Mouse (Mus musculus) E14TG2a.4 (cell line): ENCODE data around the gene Plekhg1.

ENCODE experiments used
- H3K27me3 ChIP-seq: 2 replicates; pipeline ENCODE4 v1.6.1; 2014; ENCODE audit warnings: low read length, control low read depth; ENCODE audit not compliant: insufficient read depth
- H3K36me3 ChIP-seq: 2 replicates; pipeline ENCODE4 v1.6.1; 2014; ENCODE audit warnings: low read length, control low read depth; ENCODE audit not compliant: insufficient read depth
- H3K4me1 ChIP-seq: replicated peaks from 2 replicates; pipeline ENCODE4 v1.6.1; 2014; ENCODE audit warnings: low read depth, low read length, control low read depth
- H3K4me3 ChIP-seq: replicated peaks from 2 replicates; pipeline ENCODE4 v1.5.1; 2014; ENCODE audit warnings: mild to moderate bottlenecking, low read length
- H3K9me3 ChIP-seq: 2 replicates; pipeline ENCODE4 v1.6.1; 2014; ENCODE audit warnings: low read length, control low read depth
- CTCF ChIP-seq: conservative IDR thresholded peaks from 2 replicates; pipeline ENCODE4 v1.5.1; 2014; ENCODE audit warnings: low read length
- NANOG ChIP-seq: IDR thresholded peaks from 2 replicates; pipeline ENCODE4 v1.6.1; 2014; ENCODE audit warnings: borderline replicate concordance, low read length, mixed read lengths
- POU5F1 ChIP-seq: IDR thresholded peaks from 2 replicates; pipeline ENCODE4 v1.6.1; 2014; ENCODE audit warnings: low read length, borderline replicate concordance

Plekhg1 gene

DNA sequence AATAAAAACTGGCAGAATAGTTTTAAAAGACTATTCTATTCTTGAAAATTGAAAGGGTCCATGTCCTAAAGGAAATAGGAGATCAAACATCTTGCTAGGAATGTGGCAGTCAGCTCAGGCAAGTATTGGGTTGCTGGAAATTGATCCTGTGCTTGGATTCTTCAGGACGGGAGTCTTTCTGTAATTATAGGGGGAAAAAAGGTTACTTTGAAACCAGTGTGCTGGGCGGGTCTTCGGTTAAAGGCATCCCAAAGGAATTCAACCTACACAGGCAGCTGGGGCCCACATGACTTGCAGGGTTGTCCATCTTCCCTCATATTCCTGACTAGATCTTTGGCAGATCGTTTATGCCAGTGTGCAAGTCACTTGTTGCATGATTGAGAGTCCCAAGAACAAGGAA is 9.8 kb upstream of the Plekhg1 start:
- TF ChIP-seq CTCF (no peak), NANOG (no peak), POU5F1 (no peak)

DNA sequence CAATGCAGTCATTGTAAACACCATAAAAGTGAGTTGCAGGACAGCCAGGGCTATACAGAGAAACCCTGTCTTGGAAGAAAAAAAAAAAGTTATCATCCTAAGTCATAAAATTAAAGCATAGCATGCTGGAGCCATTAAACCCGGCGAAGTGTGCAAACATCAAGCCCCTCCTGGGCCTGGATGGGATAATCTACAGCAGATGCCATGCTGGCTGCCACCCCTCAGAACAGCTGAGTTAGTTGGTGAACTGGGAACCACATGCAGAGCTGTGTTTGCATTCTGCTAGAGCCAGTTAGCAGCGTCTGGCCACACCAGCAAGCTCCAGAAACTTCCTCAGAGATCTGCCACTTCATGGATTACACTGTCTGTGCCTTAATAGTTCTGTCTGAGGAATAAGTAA is 3.1 kb upstream of the Plekhg1 start:
- peaks cover 34% of the 10 kb centered on the region for H3K27me3 ChIP-seq
- H3K36me3 ChIP-seq, result no peaks in the 10 kb centered on the region
- no peaks in the 10 kb centered on the region for H3K9me3 ChIP-seq
- no peak overlapping the region for H3K4me3 ChIP-seq
- TF ChIP-seq NANOG, result no peak
- H3K4me1 ChIP-seq, result peaks cover 10% of the 10 kb centered on the region

More for the DNA sequence above, 9.8 kb upstream of the Plekhg1 start:
- Histone ChIP-seq H3K4me3 (no peak overlapping the region), H3K36me3 (no peaks in the 10 kb centered on the region), H3K27me3 (no peaks in the 10 kb centered on the region), H3K4me1 (0 out of 2 replicates have a peak, but pooled peaks cover 11% of the 10 kb centered on the region), H3K9me3 (peaks cover 42% of the 10 kb centered on the region)

DNA sequence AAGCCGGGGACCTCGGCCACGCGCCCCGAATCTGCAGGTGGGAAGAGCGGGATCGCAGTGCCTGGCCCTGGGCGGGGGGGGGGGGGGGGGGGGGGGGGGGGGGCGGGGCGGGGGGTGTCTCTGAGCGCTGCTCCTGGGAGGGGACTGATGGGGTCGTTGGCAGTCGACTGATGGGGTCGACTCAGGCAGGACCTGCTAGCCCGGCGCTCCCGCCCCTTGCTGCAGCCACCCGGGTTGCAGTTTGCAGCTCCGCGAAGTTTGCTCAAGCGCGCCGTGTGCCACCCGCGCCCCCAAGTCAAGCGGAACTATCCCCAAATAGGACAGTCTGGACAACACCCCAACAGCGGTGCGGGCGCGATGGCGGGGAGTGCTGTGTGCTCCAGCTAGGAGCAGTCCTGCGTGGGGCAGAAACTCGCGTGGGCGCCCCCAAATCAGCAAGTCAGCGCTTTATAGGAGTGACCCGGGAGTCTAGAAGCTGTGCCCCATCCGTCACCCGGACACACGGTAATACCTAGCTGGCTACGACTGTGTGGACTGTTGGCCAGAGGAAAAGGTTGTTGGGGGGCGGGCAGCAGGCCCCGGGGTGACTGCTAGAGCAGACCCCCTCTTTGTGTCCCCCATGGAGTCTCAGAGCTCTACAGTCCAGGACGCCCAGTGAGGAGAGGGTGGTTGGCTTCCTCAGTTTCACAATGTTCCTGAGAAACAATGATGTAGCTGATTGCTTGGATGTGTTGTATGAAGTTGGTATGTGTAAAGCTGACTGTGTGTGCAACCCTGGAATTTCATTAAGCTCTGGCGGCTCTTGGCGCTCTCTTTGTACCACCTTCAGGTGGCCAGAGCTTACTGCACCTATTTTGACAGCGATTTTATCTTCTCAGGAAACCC is 582 bp downstream of the Plekhg1 start:
- TF ChIP-seq POU5F1, result no peak
- no peak for TF ChIP-seq CTCF
- TF ChIP-seq NANOG, result no peak
- H3K4me1 ChIP-seq, result peaks cover 12% of the 10 kb centered on the region

DNA sequence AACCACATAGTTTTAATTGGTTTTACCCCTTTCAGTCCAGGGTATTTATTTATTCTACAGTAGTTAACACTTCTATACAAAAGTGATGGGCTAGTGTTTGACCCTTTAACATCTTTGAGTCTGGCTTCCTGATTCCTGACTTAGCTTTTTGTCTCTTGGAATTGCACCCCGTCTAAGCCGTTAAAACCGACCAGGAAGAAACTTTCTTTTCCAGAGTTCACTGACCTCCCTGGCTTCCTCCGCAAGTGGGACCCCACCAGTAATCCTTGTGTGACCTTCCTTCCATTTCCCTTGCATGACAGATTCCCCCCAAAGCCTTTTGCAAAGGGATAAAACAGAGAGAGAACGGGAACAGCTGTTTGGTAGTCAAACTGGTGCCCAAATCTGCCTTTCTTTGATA is 1.6 kb downstream of the Plekhg1 start:
- peaks cover 31% of the 10 kb centered on the region for H3K27me3 ChIP-seq
- TF ChIP-seq NANOG (no peak), POU5F1 (no peak), CTCF (no peak)
- H3K4me3 ChIP-seq, result no peak overlapping the region
- peaks cover 22% of the 10 kb centered on the region for H3K4me1 ChIP-seq
- H3K36me3 ChIP-seq, result no peaks in the 10 kb centered on the region
- H3K9me3 ChIP-seq, result no peaks in the 10 kb centered on the region

More for the DNA sequence above, 582 bp downstream of the Plekhg1 start:
- Histone ChIP-seq H3K36me3 (no peaks in the 10 kb centered on the region), H3K4me3 (peak overlapping the region; percentile 85), H3K27me3 (peaks cover 34% of the 10 kb centered on the region), H3K9me3 (no peaks in the 10 kb centered on the region)

DNA sequence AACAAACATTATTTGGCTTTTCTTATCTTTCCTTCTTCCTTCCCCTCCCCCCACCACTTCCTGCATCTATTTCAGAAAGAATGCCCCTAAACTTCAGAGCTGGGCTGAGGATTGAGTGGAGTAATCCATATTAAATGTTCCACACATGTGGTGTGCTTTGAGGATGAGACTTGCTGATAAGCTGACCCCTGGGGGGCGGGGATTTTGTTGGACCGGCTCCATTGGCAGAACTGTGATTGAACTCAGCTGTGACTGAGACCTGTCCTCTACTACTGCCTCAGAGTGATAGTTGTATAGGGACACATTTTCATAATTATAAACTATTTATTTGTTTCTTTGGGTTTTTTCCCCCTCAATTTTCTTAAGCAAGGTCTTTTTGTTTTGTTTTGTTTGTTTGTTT is 2.9 kb downstream of the Plekhg1 start:
- TF ChIP-seq NANOG (no peak), CTCF (no peak)
- Histone ChIP-seq H3K4me3 (no peak overlapping the region), H3K4me1 (peaks cover 25% of the 10 kb centered on the region), H3K9me3 (no peaks in the 10 kb centered on the region), H3K27me3 (peaks cover 20% of the 10 kb centered on the region), H3K36me3 (no peaks in the 10 kb centered on the region)

DNA sequence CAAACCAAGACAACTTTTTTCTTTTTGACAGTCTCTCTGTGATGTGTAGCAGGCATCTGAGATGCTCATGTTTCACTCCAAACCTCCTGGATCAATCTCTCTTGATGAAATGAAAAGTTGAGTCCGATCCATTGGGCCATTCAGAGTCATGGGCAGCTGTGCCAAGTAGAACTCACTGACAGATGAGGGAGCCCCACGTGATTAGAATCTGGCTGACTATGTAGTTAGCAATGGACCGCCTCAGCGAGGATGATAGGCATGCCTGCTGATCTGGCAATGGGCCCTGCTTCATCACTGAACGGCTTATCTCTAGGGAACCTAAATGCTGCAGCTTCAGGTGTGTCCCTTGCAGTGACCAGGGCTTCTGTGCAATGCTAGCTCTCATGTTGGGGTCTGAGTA is 3.7 kb downstream of the Plekhg1 start:
- no peak for TF ChIP-seq POU5F1
- no peak for TF ChIP-seq NANOG
- no peak for TF ChIP-seq CTCF
- H3K4me1 ChIP-seq, result peaks cover 25% of the 10 kb centered on the region
- H3K27me3 ChIP-seq, result peaks cover 17% of the 10 kb centered on the region
- H3K9me3 ChIP-seq, result no peaks in the 10 kb centered on the region
- H3K36me3 ChIP-seq, result no peaks in the 10 kb centered on the region
- H3K4me3 ChIP-seq, result no peak overlapping the region

DNA sequence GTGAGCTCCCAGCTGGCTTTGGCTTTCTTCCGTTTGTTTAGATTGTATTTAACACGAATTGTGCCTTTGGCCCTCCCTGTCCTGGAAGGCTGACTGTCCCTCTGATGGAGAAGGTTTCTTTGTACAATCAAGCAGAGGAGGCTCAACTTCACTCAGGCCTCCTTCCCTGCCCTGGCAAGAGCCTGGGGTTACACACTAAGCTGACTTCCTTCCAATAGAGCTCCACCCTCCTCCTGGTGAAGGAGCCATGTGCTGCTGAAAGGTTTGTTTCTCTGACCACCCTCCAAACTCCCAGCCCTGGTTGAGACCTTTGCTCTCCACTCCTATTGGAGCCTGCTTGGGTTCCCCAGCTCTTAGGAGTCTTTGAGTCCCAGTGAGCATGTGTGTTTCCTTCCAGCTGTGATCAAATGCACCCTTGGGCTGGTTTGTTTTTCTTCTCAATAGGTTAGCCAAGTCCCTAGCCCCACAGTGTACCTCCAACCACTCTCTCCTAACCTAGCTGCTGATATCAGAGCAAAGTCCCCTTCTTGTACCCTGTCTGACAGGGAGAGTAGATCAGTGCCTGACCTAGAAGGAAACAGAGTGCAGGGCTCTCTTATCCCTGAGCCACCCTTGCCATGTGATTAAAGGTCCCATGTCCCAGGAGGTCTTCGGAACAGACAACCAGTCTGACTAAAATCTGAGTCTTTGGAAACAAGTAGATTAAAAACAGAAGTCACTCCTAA is 6.8 kb downstream of the Plekhg1 start:
- Histone ChIP-seq H3K36me3 (no peaks in the 10 kb centered on the region), H3K9me3 (no peaks in the 10 kb centered on the region), H3K4me1 (peaks cover 15% of the 10 kb centered on the region), H3K4me3 (no peak overlapping the region), H3K27me3 (peaks cover under 1% of the 10 kb centered on the region; the same call in 1 of the 2 replicates)
- TF ChIP-seq CTCF (no peak), POU5F1 (no peak)

DNA sequence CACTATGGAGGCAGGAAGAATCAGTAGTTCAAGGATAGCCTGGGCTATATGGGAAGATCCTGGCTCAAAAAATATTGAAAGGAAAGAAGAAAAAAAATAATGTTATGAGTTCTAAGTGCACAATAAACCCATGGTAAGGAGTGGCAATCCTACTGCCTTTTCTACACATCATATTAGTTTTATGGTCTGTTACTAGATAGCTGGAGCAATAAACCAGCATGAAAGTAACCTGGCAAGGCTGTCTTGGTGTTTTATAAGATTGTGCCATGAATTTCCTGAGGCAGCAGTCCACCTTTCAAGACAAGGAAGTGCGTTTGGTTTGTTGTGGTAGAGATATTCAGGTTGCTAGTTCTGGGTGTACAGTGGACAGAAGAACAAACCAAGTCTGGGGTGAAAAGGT is 9.4 kb downstream of the Plekhg1 start:
- Histone ChIP-seq H3K36me3 (no peaks in the 10 kb centered on the region), H3K4me1 (peaks cover 14% of the 10 kb centered on the region), H3K4me3 (no peak overlapping the region), H3K27me3 (no peaks in the 10 kb centered on the region; the same call in 1 of the 2 replicates), H3K9me3 (no peaks in the 10 kb centered on the region)
- TF ChIP-seq CTCF, result no peak
- no peak for TF ChIP-seq POU5F1
- TF ChIP-seq NANOG, result no peak
